Mouse (Mus musculus) forebrain, embryonic 10.5 days (tissue): Measurements from ENCODE around the gene Calhm2. TPM values are rescaled to one million over a fixed set of nuclear protein-coding genes. Genes with fewer than 3 reads are reported as not detected.

Experiments
- DNase-seq: peaks from one replicate; pipeline ENCODE4 v3.0.0-alpha.2; 2017; ENCODE audit warnings: low spot score; ENCODE audit errors: extremely low spot score
- H3K27ac ChIP-seq: fragments of 300-500 bp; sonication (generic); 2 replicates; pipeline ENCODE4 v1.5.1; 2016; ENCODE audit warnings: mild to moderate bottlenecking
- H3K27me3 ChIP-seq: fragments of 300-500 bp; sonication (generic); 2 replicates; pipeline ENCODE4 v1.6.1; 2016; ENCODE audit warnings: mild to moderate bottlenecking; ENCODE audit not compliant: poor library complexity, severe bottlenecking
- H3K36me3 ChIP-seq: fragments of 300-500 bp; sonication (generic); replicated peaks from 2 replicates; pipeline ENCODE4 v1.6.1; 2016; ENCODE audit warnings: mild to moderate bottlenecking, moderate library complexity
- H3K4me1 ChIP-seq: fragments of 300-500 bp; sonication (generic); 2 replicates; pipeline ENCODE4 v1.6.1; 2016
- H3K4me3 ChIP-seq: fragments of 300-500 bp; sonication (generic); 2 replicates; pipeline ENCODE4 v1.5.1; 2016; ENCODE audit warnings: mild to moderate bottlenecking, moderate library complexity
- H3K9me3 ChIP-seq: fragments of 300-500 bp; sonication (generic); 2 replicates; pipeline ENCODE4 v1.6.1; 2016; ENCODE audit warnings: mild to moderate bottlenecking, moderate library complexity
- WGBS: fragments of 180-500 bp; shearing (Covaris S2); methylation state at CpG from one replicate; pipeline ENCODE4 v1.1.7; 2016; 5-methylcytosine and 5-hydroxymethylcytosine counted together
- polyA plus RNA-seq: library from polyadenylated mRNA; unstranded; fragments of >200 nt; fragmentation: Nextera tagmentation; extraction: Ambion mirVana; gene quantifications from 2 replicates; pipeline ENCODE4 v1.2.1, GENCODE M21; 2016

Calhm2 gene
- polyA plus RNA-seq, 1 experiment from 2014 or later: 1.8 TPM

- Histone ChIP-seq H3K4me1 (peaks cover 18% of the 10 kb centered on the region), H3K4me3 (peak overlapping the region; percentile 13), H3K27ac (no peak overlapping the region), H3K36me3 (no peaks in the 10 kb centered on the region), H3K27me3 (peaks cover 12% of the 10 kb centered on the region; the same call in 1 of the 2 replicates), H3K9me3 (peaks cover 3% of the 10 kb centered on the region; the same call in 1 of the 2 replicates)
- 28% methylated on average over 11 of the region's 11 CpGs for WGBS
- DNase-seq: peak; percentile 83
Observed at GRCm38 (mm10) chr19:47168793-47169412, 30.8 kb upstream of the Calhm2 start.

- Histone ChIP-seq H3K4me1 (peaks cover 18% of the 10 kb centered on the region), H3K27ac (no peak overlapping the region), H3K9me3 (peaks cover 3% of the 10 kb centered on the region; the same call in 1 of the 2 replicates), H3K4me3 (peak overlapping the region; percentile 13), H3K36me3 (no peaks in the 10 kb centered on the region), H3K27me3 (peaks cover 12% of the 10 kb centered on the region; the same call in 1 of the 2 replicates)
- WGBS: 8% methylated on average over 13 of the region's 13 CpGs
- peak; percentile 38 for DNase-seq
Observed at GRCm38 (mm10) chr19:47168223-47168622, 30.1 kb upstream of the Calhm2 start.

- no peak for DNase-seq
- Histone ChIP-seq H3K4me1 (peaks cover 18% of the 10 kb centered on the region), H3K4me3 (no peak overlapping the region), H3K27me3 (peaks cover 12% of the 10 kb centered on the region; the same call in 1 of the 2 replicates), H3K9me3 (peaks cover 3% of the 10 kb centered on the region; the same call in 1 of the 2 replicates), H3K27ac (no peak overlapping the region), H3K36me3 (no peaks in the 10 kb centered on the region)
- 56% methylated on average over 7 of the region's 7 CpGs for WGBS
Observed at GRCm38 (mm10) chr19:47167617-47168214, 29.6 kb upstream of the Calhm2 start.

GRCm38 (mm10) chr19:47166758-47167157 lies 28.7 kb upstream of the Calhm2 start:
- Histone ChIP-seq H3K27ac (0 out of 2 replicates have a peak overlapping the region, but pooled peaks have one; percentile 41), H3K27me3 (peaks cover 12% of the 10 kb centered on the region; the same call in 1 of the 2 replicates)

GRCm38 (mm10) chr19:47163176-47163744 lies 25.2 kb upstream of the Calhm2 start:
- Histone ChIP-seq H3K4me3 (no peak overlapping the region), H3K27me3 (peaks cover 5% of the 10 kb centered on the region; the same call in 1 of the 2 replicates), H3K9me3 (no peaks in the 10 kb centered on the region), H3K36me3 (no peaks in the 10 kb centered on the region), H3K4me1 (peaks cover 12% of the 10 kb centered on the region), H3K27ac (no peak overlapping the region)
- no peak for DNase-seq
- WGBS: 92% methylated on average over 6 of the region's 6 CpGs

More at GRCm38 (mm10) chr19:47166758-47167157, 28.7 kb upstream of the Calhm2 start:
- H3K36me3 ChIP-seq: no peaks in the 10 kb centered on the region
- 13% methylated on average over 3 of the region's 3 CpGs for WGBS
- peak; percentile 24 for DNase-seq
- peaks cover 3% of the 10 kb centered on the region; the same call in 1 of the 2 replicates for H3K9me3 ChIP-seq
- H3K4me1 ChIP-seq: peaks cover 18% of the 10 kb centered on the region
- H3K4me3 ChIP-seq: no peak overlapping the region

GRCm38 (mm10) chr19:47161669-47162068 lies 23.6 kb upstream of the Calhm2 start:
- DNase-seq: no peak
- no peaks in the 10 kb centered on the region for H3K27me3 ChIP-seq
- 67% methylated on average over 4 of the region's 4 CpGs for WGBS
- no peak overlapping the region for H3K27ac ChIP-seq
- H3K4me3 ChIP-seq: no peak overlapping the region
- no peaks in the 10 kb centered on the region for H3K36me3 ChIP-seq
- peaks cover 6% of the 10 kb centered on the region for H3K4me1 ChIP-seq
- no peaks in the 10 kb centered on the region for H3K9me3 ChIP-seq

- Histone ChIP-seq H3K4me1 (no peaks in the 10 kb centered on the region), H3K27ac (no peak within 1 kb of the TSS), H3K36me3 (no peaks in the 10 kb centered on the region), H3K9me3 (no peaks in the 10 kb centered on the region), H3K4me3 (no peak within 1 kb of the TSS), H3K27me3 (peaks cover 5% of the 10 kb centered on the region)
- WGBS: 84% methylated on average over 11 of the region's 11 CpGs
- no peak for DNase-seq
Observed at GRCm38 (mm10) chr19:47157664-47158063, 19.6 kb upstream of the Calhm2 start, which contains the start of gene Calhm3. Calhm3 (minus strand) TSS chr19:47157764.

- Histone ChIP-seq H3K36me3 (no peaks in the 10 kb centered on the region), H3K27me3 (peaks cover 30% of the 10 kb centered on the region), H3K4me1 (peaks cover 6% of the 10 kb centered on the region), H3K27ac (no peak overlapping the region), H3K9me3 (no peaks in the 10 kb centered on the region), H3K4me3 (no peak overlapping the region)
- no peak for DNase-seq
- WGBS: 90% methylated on average over 7 of the region's 7 CpGs
Observed at GRCm38 (mm10) chr19:47153767-47154166, 15.7 kb upstream of the Calhm2 start.

GRCm38 (mm10) chr19:47152062-47152369 lies 13.9 kb upstream of the Calhm2 start:
- Histone ChIP-seq H3K4me1 (peaks cover 6% of the 10 kb centered on the region), H3K27ac (peak overlapping the region; percentile 58), H3K36me3 (no peaks in the 10 kb centered on the region), H3K27me3 (peaks cover 34% of the 10 kb centered on the region), H3K9me3 (no peaks in the 10 kb centered on the region), H3K4me3 (peak overlapping the region; percentile 51)
- no peak for DNase-seq
- 62% methylated on average over 12 of the region's 12 CpGs for WGBS

- peaks cover 34% of the 10 kb centered on the region for H3K27me3 ChIP-seq
- DNase-seq: peak; percentile 26
- H3K27ac ChIP-seq: peak overlapping the region; percentile 58
- WGBS: 26% methylated on average over 32 of the region's 32 CpGs
- H3K36me3 ChIP-seq: no peaks in the 10 kb centered on the region
- H3K4me3 ChIP-seq: peak overlapping the region; percentile 51
- H3K9me3 ChIP-seq: no peaks in the 10 kb centered on the region
- peaks cover 6% of the 10 kb centered on the region for H3K4me1 ChIP-seq
Observed at GRCm38 (mm10) chr19:47151332-47152061, 13.4 kb upstream of the Calhm2 start.

- Histone ChIP-seq H3K27ac (no peak overlapping the region), H3K36me3 (no peaks in the 10 kb centered on the region), H3K4me1 (peaks cover 6% of the 10 kb centered on the region), H3K27me3 (peaks cover 34% of the 10 kb centered on the region), H3K9me3 (no peaks in the 10 kb centered on the region), H3K4me3 (no peak overlapping the region)
- no peak for DNase-seq
- 70% methylated on average over 4 of the region's 4 CpGs for WGBS
Observed at GRCm38 (mm10) chr19:47149854-47150253, 11.8 kb upstream of the Calhm2 start.

- H3K4me3 ChIP-seq: no peak overlapping the region
- H3K27me3 ChIP-seq: peaks cover 34% of the 10 kb centered on the region
- peaks cover 6% of the 10 kb centered on the region for H3K4me1 ChIP-seq
- no peak overlapping the region for H3K27ac ChIP-seq
- WGBS: 86% methylated on average over 5 of the region's 5 CpGs
- no peaks in the 10 kb centered on the region for H3K9me3 ChIP-seq
- no peaks in the 10 kb centered on the region for H3K36me3 ChIP-seq
- no peak for DNase-seq
Observed at GRCm38 (mm10) chr19:47148267-47148847, 10.3 kb upstream of the Calhm2 start.
